Mouse (Mus musculus) limb, embryonic 14.5 days (tissue): ENCODE measurements around the gene Fut7. TPM values are rescaled to one million over a fixed set of nuclear protein-coding genes. Genes with fewer than 3 reads are reported as not detected.
A peak's percentile ranks its signal among the peaks of the same experiment; 100 is the strongest.

Experiments
- ATAC-seq: fragments of 200-750 bp; cut with Nextera tagmentation; 2 replicates; pipeline ENCODE4 v1.8.0; 2017; ENCODE audit warnings: low read depth, moderate number of reproducible peaks, moderate TSS enrichment; ENCODE audit not compliant: low FRiP score
- DNase-seq: peaks from one replicate; pipeline ENCODE4 v3.0.0-alpha.2; 2015; ENCODE audit warnings: low spot score
- H3K27ac ChIP-seq: fragments of 300-500 bp; sonication (generic); replicated peaks from 2 replicates; pipeline ENCODE4 v1.5.1; 2014; ENCODE audit warnings: low read depth, mild to moderate bottlenecking, low read length, moderate library complexity, mixed read lengths
- H3K27me3 ChIP-seq: fragments of 300-500 bp; sonication (generic); 2 replicates; pipeline ENCODE4 v1.6.1; 2014; ENCODE audit warnings: low read length, mixed read lengths; ENCODE audit not compliant: control insufficient read depth, insufficient read depth
- H3K36me3 ChIP-seq: fragments of 300-500 bp; sonication (generic); 2 replicates; pipeline ENCODE4 v1.6.1; 2014; ENCODE audit warnings: mild to moderate bottlenecking, low read length, moderate library complexity, mixed read lengths; ENCODE audit not compliant: control insufficient read depth, insufficient read depth
- H3K4me1 ChIP-seq: fragments of 300-500 bp; sonication (generic); 2 replicates; pipeline ENCODE4 v1.6.1; 2014; ENCODE audit warnings: antibody characterized with exemption, low read length, mixed read lengths; ENCODE audit not compliant: control insufficient read depth, insufficient read depth
- H3K4me2 ChIP-seq: fragments of 300-500 bp; sonication (generic); replicated peaks from 2 replicates; pipeline ENCODE4 v1.6.1; 2014; ENCODE audit warnings: low read depth, mild to moderate bottlenecking, low read length, moderate library complexity; ENCODE audit not compliant: severe bottlenecking
- H3K4me3 ChIP-seq: fragments of 300-500 bp; sonication (generic); replicated peaks from 2 replicates; pipeline ENCODE4 v1.5.1; 2014; ENCODE audit warnings: low read length
- H3K9ac ChIP-seq: fragments of 300-500 bp; sonication (generic); 2 replicates; pipeline ENCODE4 v1.6.1; 2014; ENCODE audit warnings: mild to moderate bottlenecking, low read depth, low read length, moderate library complexity; ENCODE audit not compliant: severe bottlenecking
- H3K9me3 ChIP-seq: fragments of 300-500 bp; sonication (generic); 2 replicates; pipeline ENCODE4 v1.6.1; 2016; ENCODE audit warnings: low read length; ENCODE audit not compliant: control insufficient read depth
- POLR2A ChIP-seq: fragments of 200-500 bp; IDR thresholded peaks from 2 replicates; pipeline ENCODE4 v1.8.0; 2012; ENCODE audit warnings: inconsistent platforms, mild to moderate bottlenecking, moderate library complexity, borderline replicate concordance; ENCODE audit not compliant: insufficient read depth, insufficient read length; ENCODE audit errors: extremely low read depth
- WGBS: fragments of 180-500 bp; shearing (Covaris S2); extraction: QIAGEN DNeasy Blood & Tissue Kit; methylation state at CpG from one replicate; pipeline ENCODE4 v1.1.7; 2014; 5-methylcytosine and 5-hydroxymethylcytosine counted together
- microRNA-seq: library from miRNA; unstranded; fragments of <30 nt; microRNA quantifications from one replicate; pipeline ENCODE4, GENCODE M21; 2016
- polyA plus RNA-seq, 2 experiments: library from polyadenylated mRNA; depleted of rRNA in 1 of 2; stranded (reverse) in 1 of 2; unstranded in 1 of 2; fragments of >200 nt; fragmentation: Nextera tagmentation in 1 of 2; extraction: Ambion mirVana in 1 of 2; gene quantifications; 2 replicates each; pipeline versions ENCODE4 v1.2.1 to v1.2.3; 2012 to 2014

Fut7 gene
- polyA plus RNA-seq, 2 experiments, result 0.11 TPM; not detected in 1

DNA sequence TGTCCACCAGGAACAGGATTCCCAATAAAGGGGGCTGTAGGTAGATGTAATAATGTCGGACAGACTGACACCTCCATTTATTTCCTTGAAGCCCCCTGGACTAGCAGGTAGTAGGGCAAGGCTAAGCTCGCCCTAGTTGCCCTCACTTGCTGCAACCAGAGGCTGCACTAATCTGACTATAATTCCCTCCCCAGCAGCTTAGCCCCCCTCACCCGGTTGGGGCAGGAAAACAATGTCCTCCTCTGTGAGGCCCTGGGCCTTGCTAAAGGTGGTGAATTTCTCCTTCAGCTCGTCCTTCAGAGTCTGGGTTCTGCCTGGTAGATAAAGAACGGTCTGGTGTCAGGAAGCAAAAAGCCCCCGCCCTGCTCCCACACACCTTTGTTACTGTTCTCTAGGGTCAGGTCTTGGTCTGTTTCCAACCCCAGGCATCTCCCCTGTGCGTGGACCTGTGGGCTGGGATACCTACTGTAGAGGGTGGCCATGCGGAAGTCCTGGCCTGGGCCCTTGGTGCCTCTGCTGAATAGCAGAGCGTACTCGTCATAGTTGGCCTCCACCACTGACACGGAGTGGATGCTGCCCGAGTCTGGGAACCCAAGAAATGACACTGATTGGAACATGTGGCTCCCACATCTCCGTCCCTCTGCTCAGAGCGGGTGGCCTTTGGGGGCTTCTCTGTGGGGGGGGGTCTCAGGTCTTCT is 44.7 kb downstream of the Fut7 start:
- Histone ChIP-seq H3K4me1 (peaks cover 9% of the 10 kb centered on the region; the same call in 1 of the 2 replicates), H3K36me3 (no peaks in the 10 kb centered on the region), H3K9ac (no peak overlapping the region), H3K4me2 (no peak overlapping the region), H3K9me3 (no peaks in the 10 kb centered on the region), H3K27ac (no peak overlapping the region), H3K4me3 (no peak overlapping the region), H3K27me3 (no peaks in the 10 kb centered on the region)
- DNase-seq (no peak), ATAC-seq (no peak)
- TF ChIP-seq POLR2A, result no peak
- WGBS, result 77% methylated on average over 14 of the region's 14 CpGs

DNA sequence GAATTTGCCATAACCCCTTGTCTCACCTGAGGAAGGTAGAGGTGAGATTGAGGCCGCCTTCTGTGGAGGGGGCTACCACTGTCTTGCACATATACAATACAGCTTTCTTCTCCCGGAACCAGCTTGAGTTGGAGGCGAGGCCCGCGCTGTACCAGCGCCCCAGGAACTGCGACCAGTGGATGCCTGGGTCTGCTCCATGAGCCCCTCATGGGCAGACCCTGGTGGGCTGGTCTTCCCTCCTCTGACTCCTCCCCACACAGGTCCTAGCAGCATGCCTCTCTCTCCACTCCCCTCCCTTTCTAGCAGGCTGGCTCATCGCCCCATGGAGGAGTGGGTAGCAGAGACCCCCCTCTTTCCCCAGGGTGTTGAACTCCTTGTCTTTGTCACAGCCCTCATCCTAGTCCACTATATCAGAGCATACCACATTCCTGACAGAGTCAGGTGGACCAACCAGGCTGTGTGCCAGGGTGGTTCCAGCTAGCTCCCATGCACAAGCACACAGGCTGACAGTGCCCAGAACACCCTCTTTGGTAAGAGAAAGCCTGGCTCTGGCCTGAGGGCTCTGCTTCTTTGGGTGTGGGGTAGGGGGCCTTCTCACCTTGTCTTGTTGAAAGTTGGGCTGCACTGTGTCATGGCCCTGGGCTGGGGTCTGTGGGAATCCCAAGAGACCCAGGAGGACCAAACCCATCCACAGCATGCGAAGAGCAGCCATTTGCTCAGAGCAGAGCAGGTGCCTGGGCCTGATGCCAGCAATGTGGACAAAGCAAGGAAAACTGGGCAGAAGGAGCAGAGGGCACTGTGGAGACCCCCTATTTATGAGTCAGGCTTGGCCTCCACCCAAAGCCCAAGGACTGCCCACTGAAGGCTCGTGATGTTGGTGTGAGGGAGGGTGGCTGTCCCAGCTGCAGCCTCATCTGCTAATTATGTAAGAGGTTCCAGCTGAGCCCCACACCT is 46.2 kb downstream of the Fut7 start:
- Histone ChIP-seq H3K9ac (no peak overlapping the region), H3K4me1 (peaks cover 9% of the 10 kb centered on the region; the same call in 1 of the 2 replicates), H3K27ac (no peak overlapping the region), H3K27me3 (no peaks in the 10 kb centered on the region), H3K4me2 (no peak overlapping the region), H3K36me3 (no peaks in the 10 kb centered on the region), H3K9me3 (no peaks in the 10 kb centered on the region), H3K4me3 (no peak overlapping the region)
- ATAC-seq, result no peak
- peak; percentile 10 for DNase-seq
- 60% methylated on average over 10 of the region's 10 CpGs for WGBS
- TF ChIP-seq POLR2A, result no peak

- Histone ChIP-seq H3K4me3 (no peak within 1 kb of the TSS), H3K4me2 (no peak within 1 kb of the TSS), H3K36me3 (no peaks in the 10 kb centered on the region), H3K4me1 (peaks cover 9% of the 10 kb centered on the region; the same call in 1 of the 2 replicates), H3K9ac (no peak within 1 kb of the TSS), H3K27me3 (no peaks in the 10 kb centered on the region), H3K27ac (no peak within 1 kb of the TSS), H3K9me3 (no peaks in the 10 kb centered on the region)
- TF ChIP-seq POLR2A, result no peak
- ATAC-seq, result no peak
- DNase-seq, result no peak
- 48% methylated on average over 6 of the region's 6 CpGs for WGBS
Observed at GRCm38 (mm10) chr2:25469969-25470368, 46.9 kb downstream of the Fut7 start, which contains the start of gene Ptgds. Ptgds (minus strand) TSS chr2:25470046.

DNA sequence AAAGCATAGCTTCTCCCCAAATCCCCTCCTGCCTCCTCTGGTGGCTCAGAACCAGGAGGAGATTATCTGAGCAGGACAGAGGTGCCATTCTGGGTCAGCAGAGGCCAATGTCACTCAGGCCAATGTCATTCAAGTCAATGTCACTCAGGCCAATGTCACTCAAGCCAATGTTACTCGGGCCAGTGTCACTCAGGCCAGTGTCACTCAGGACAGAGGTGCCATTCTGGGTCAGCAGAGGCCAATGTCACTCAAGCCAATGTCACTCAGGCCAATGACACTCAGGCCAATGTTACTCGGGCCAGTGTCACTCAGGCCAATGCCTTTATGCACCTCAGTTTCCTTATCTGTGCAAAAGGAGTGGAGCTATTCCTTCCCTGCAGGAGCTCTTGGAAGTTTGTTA is 49.5 kb downstream of the Fut7 start:
- Histone ChIP-seq H3K27ac (no peak overlapping the region), H3K9me3 (no peaks in the 10 kb centered on the region), H3K9ac (no peak overlapping the region), H3K4me3 (no peak overlapping the region), H3K27me3 (no peaks in the 10 kb centered on the region), H3K4me1 (peaks cover 6% of the 10 kb centered on the region; the same call in 1 of the 2 replicates), H3K36me3 (no peaks in the 10 kb centered on the region), H3K4me2 (no peak overlapping the region)
- no peak for TF ChIP-seq POLR2A
- no peak for ATAC-seq
- no peak for DNase-seq
- WGBS, result 72% methylated on average over 2 of the region's 2 CpGs

Small RNA genes within 50 kb of the gene (microRNA-seq; reads per million reads assigned to microRNA genes)
- not detected for gene Mir3087

Other genes starting within 250 kb of the Fut7 start
Only the 30 nearest of the 42 such genes appear.
- gene Rnf224, start 186.5 kb upstream of the Fut7 start, polyA plus RNA-seq (2012; rRNA removed), result 0.05 TPM in 1 of 2 replicates, not detected in the other
- not detected in 2 replicates for gene Rnf224, start 186.5 kb upstream of the Fut7 start, polyA plus RNA-seq (2014; fragmentation: Nextera tagmentation; extraction: Ambion mirVana)
- gene Rnf208, start 181.0 kb upstream of the Fut7 start, polyA plus RNA-seq (2012; rRNA removed), result 14.8 and 19.1 TPM in 2 replicates
- 13.0 and 15.8 TPM in 2 replicates for gene Rnf208, start 181.0 kb upstream of the Fut7 start, polyA plus RNA-seq (2014; fragmentation: Nextera tagmentation; extraction: Ambion mirVana)
- 0.65 and 1.5 TPM in 2 replicates for gene Cysrt1, start 180.8 kb upstream of the Fut7 start, polyA plus RNA-seq (2012; rRNA removed)
- 2.8 and 7.6 TPM in 2 replicates for gene Cysrt1, start 180.8 kb upstream of the Fut7 start, polyA plus RNA-seq (2014; fragmentation: Nextera tagmentation; extraction: Ambion mirVana)
- 19.2 and 24.6 TPM in 2 replicates for gene AL732309.1, start 176.4 kb upstream of the Fut7 start, polyA plus RNA-seq (2012; rRNA removed)
- gene AL732309.1, start 176.4 kb upstream of the Fut7 start, polyA plus RNA-seq (2014; fragmentation: Nextera tagmentation; extraction: Ambion mirVana), result 6.4 and 8.3 TPM in 2 replicates
- 29.7 and 33.9 TPM in 2 replicates for gene Tmem203, start 167.8 kb upstream of the Fut7 start, polyA plus RNA-seq (2012; rRNA removed)
- 16.3 and 21.8 TPM in 2 replicates for gene Tmem203, start 167.8 kb upstream of the Fut7 start, polyA plus RNA-seq (2014; fragmentation: Nextera tagmentation; extraction: Ambion mirVana)
- 4.9 and 6.0 TPM in 2 replicates for gene Tprn, start 160.6 kb upstream of the Fut7 start, polyA plus RNA-seq (2012; rRNA removed)
- gene Tprn, start 160.6 kb upstream of the Fut7 start, polyA plus RNA-seq (2014; fragmentation: Nextera tagmentation; extraction: Ambion mirVana), result 6.1 and 6.8 TPM in 2 replicates
- 124 and 135 TPM in 2 replicates for gene Ssna1, start 150.8 kb upstream of the Fut7 start, polyA plus RNA-seq (2012; rRNA removed)
- gene Ssna1, start 150.8 kb upstream of the Fut7 start, polyA plus RNA-seq (2014; fragmentation: Nextera tagmentation; extraction: Ambion mirVana), result 254 and 267 TPM in 2 replicates
- gene Anapc2, start 150.8 kb upstream of the Fut7 start, polyA plus RNA-seq (2012; rRNA removed), result 121 and 165 TPM in 2 replicates
- 117 and 126 TPM in 2 replicates for gene Anapc2, start 150.8 kb upstream of the Fut7 start, polyA plus RNA-seq (2014; fragmentation: Nextera tagmentation; extraction: Ambion mirVana)
- not detected in 2 replicates for gene Tmem210, start 135.1 kb upstream of the Fut7 start, polyA plus RNA-seq (2012; rRNA removed)
- gene Tmem210, start 135.1 kb upstream of the Fut7 start, polyA plus RNA-seq (2014; fragmentation: Nextera tagmentation; extraction: Ambion mirVana), result not detected in 2 replicates
- 0.09 TPM in 1 of 2 replicates, not detected in the other for gene Lrrc26, start 133.4 kb upstream of the Fut7 start, polyA plus RNA-seq (2012; rRNA removed)
- gene Lrrc26, start 133.4 kb upstream of the Fut7 start, polyA plus RNA-seq (2014; fragmentation: Nextera tagmentation; extraction: Ambion mirVana), result 0.15 TPM in 1 of 2 replicates, not detected in the other
- gene Grin1, start 104.1 kb upstream of the Fut7 start, polyA plus RNA-seq (2012; rRNA removed), result 0.34 and 0.42 TPM in 2 replicates
- 0.43 and 1.3 TPM in 2 replicates for gene Grin1, start 104.1 kb upstream of the Fut7 start, polyA plus RNA-seq (2014; fragmentation: Nextera tagmentation; extraction: Ambion mirVana)
- 34.8 and 35.3 TPM in 2 replicates for gene Man1b1, start 90.9 kb upstream of the Fut7 start, polyA plus RNA-seq (2012; rRNA removed)
- 70.2 and 83.5 TPM in 2 replicates for gene Man1b1, start 90.9 kb upstream of the Fut7 start, polyA plus RNA-seq (2014; fragmentation: Nextera tagmentation; extraction: Ambion mirVana)
- gene Dpp7, start 66.9 kb upstream of the Fut7 start, polyA plus RNA-seq (2012; rRNA removed), result 43.6 and 50.6 TPM in 2 replicates
- 24.7 and 25.8 TPM in 2 replicates for gene Dpp7, start 66.9 kb upstream of the Fut7 start, polyA plus RNA-seq (2014; fragmentation: Nextera tagmentation; extraction: Ambion mirVana)
- 8.2 and 10.7 TPM in 2 replicates for gene Uap1l1, start 57.6 kb upstream of the Fut7 start, polyA plus RNA-seq (2012; rRNA removed)
- gene Uap1l1, start 57.6 kb upstream of the Fut7 start, polyA plus RNA-seq (2014; fragmentation: Nextera tagmentation; extraction: Ambion mirVana), result 15.8 and 17.6 TPM in 2 replicates
- gene Sapcd2, start 50.9 kb upstream of the Fut7 start, polyA plus RNA-seq (2012; rRNA removed), result 42.5 and 59.7 TPM in 2 replicates
- 33.1 and 35.9 TPM in 2 replicates for gene Sapcd2, start 50.9 kb upstream of the Fut7 start, polyA plus RNA-seq (2014; fragmentation: Nextera tagmentation; extraction: Ambion mirVana)
- 3.3 and 3.9 TPM in 2 replicates for gene Entpd2, start 27.4 kb upstream of the Fut7 start, polyA plus RNA-seq (2012; rRNA removed)
- 2.1 and 2.6 TPM in 2 replicates for gene Entpd2, start 27.4 kb upstream of the Fut7 start, polyA plus RNA-seq (2014; fragmentation: Nextera tagmentation; extraction: Ambion mirVana)
- 76.2 TPM in 2 replicates for gene Npdc1, start 23.9 kb upstream of the Fut7 start, polyA plus RNA-seq (2012; rRNA removed)
- 38.9 and 42.9 TPM in 2 replicates for gene Npdc1, start 23.9 kb upstream of the Fut7 start, polyA plus RNA-seq (2014; fragmentation: Nextera tagmentation; extraction: Ambion mirVana)
- 15.3 and 17.4 TPM in 2 replicates for gene Abca2, start 5.4 kb downstream of the Fut7 start, polyA plus RNA-seq (2012; rRNA removed)
- gene Abca2, start 5.4 kb downstream of the Fut7 start, polyA plus RNA-seq (2014; fragmentation: Nextera tagmentation; extraction: Ambion mirVana), result 5.9 and 7.4 TPM in 2 replicates
- 7.7 and 10.9 TPM in 2 replicates for gene Clic3, start 33.6 kb downstream of the Fut7 start, polyA plus RNA-seq (2012; rRNA removed)
- 13.4 and 22.5 TPM in 2 replicates for gene Clic3, start 33.6 kb downstream of the Fut7 start, polyA plus RNA-seq (2014; fragmentation: Nextera tagmentation; extraction: Ambion mirVana)
- 65.6 and 71.0 TPM in 2 replicates for gene Paxx, start 37.8 kb downstream of the Fut7 start, polyA plus RNA-seq (2012; rRNA removed)
- 34.0 and 44.9 TPM in 2 replicates for gene Paxx, start 37.8 kb downstream of the Fut7 start, polyA plus RNA-seq (2014; fragmentation: Nextera tagmentation; extraction: Ambion mirVana)
- gene Ptgds, start 46.8 kb downstream of the Fut7 start, polyA plus RNA-seq (2012; rRNA removed), result 0.87 and 2.4 TPM in 2 replicates
- 4.0 and 4.1 TPM in 2 replicates for gene Ptgds, start 46.8 kb downstream of the Fut7 start, polyA plus RNA-seq (2014; fragmentation: Nextera tagmentation; extraction: Ambion mirVana)
- not detected in 2 replicates for gene Lcn12, start 70.6 kb downstream of the Fut7 start, polyA plus RNA-seq (2012; rRNA removed)
- not detected in 2 replicates for gene Lcn12, start 70.6 kb downstream of the Fut7 start, polyA plus RNA-seq (2014; fragmentation: Nextera tagmentation; extraction: Ambion mirVana)
- gene Fbxw5, start 77.5 kb downstream of the Fut7 start, polyA plus RNA-seq (2012; rRNA removed), result 46.2 and 49.2 TPM in 2 replicates
- 70.0 and 76.9 TPM in 2 replicates for gene Fbxw5, start 77.5 kb downstream of the Fut7 start, polyA plus RNA-seq (2014; fragmentation: Nextera tagmentation; extraction: Ambion mirVana)
- gene C8g, start 78.5 kb downstream of the Fut7 start, polyA plus RNA-seq (2012; rRNA removed), result 4.2 and 5.5 TPM in 2 replicates
- 4.4 and 4.6 TPM in 2 replicates for gene C8g, start 78.5 kb downstream of the Fut7 start, polyA plus RNA-seq (2014; fragmentation: Nextera tagmentation; extraction: Ambion mirVana)
- 18.0 and 18.9 TPM in 2 replicates for gene Traf2, start 123.7 kb downstream of the Fut7 start, polyA plus RNA-seq (2012; rRNA removed)
- gene Traf2, start 123.7 kb downstream of the Fut7 start, polyA plus RNA-seq (2014; fragmentation: Nextera tagmentation; extraction: Ambion mirVana), result 29.2 and 35.6 TPM in 2 replicates
- 116 and 174 TPM in 2 replicates for gene Edf1, start 134.6 kb downstream of the Fut7 start, polyA plus RNA-seq (2012; rRNA removed)
- 325 and 331 TPM in 2 replicates for gene Edf1, start 134.6 kb downstream of the Fut7 start, polyA plus RNA-seq (2014; fragmentation: Nextera tagmentation; extraction: Ambion mirVana)
- 10.9 and 15.0 TPM in 2 replicates for gene Mamdc4, start 151.6 kb downstream of the Fut7 start, polyA plus RNA-seq (2012; rRNA removed)
- gene Mamdc4, start 151.6 kb downstream of the Fut7 start, polyA plus RNA-seq (2014; fragmentation: Nextera tagmentation; extraction: Ambion mirVana), result 1.4 and 1.8 TPM in 2 replicates
- 137 and 139 TPM in 2 replicates for gene Phpt1, start 152.0 kb downstream of the Fut7 start, polyA plus RNA-seq (2012; rRNA removed)
- 167 and 176 TPM in 2 replicates for gene Phpt1, start 152.0 kb downstream of the Fut7 start, polyA plus RNA-seq (2014; fragmentation: Nextera tagmentation; extraction: Ambion mirVana)
- 2.5 and 3.5 TPM in 2 replicates for gene Ajm1, start 158.5 kb downstream of the Fut7 start, polyA plus RNA-seq (2012; rRNA removed)
- 0.18 and 0.19 TPM in 2 replicates for gene Ajm1, start 158.5 kb downstream of the Fut7 start, polyA plus RNA-seq (2014; fragmentation: Nextera tagmentation; extraction: Ambion mirVana)
- gene Rabl6, start 185.3 kb downstream of the Fut7 start, polyA plus RNA-seq (2012; rRNA removed), result 99.4 and 110 TPM in 2 replicates
- gene Rabl6, start 185.3 kb downstream of the Fut7 start, polyA plus RNA-seq (2014; fragmentation: Nextera tagmentation; extraction: Ambion mirVana), result 74.8 and 80.7 TPM in 2 replicates